Mouse (Mus musculus): ENCODE results near the gene Erich6b.

Gene Erich6b

DNA sequence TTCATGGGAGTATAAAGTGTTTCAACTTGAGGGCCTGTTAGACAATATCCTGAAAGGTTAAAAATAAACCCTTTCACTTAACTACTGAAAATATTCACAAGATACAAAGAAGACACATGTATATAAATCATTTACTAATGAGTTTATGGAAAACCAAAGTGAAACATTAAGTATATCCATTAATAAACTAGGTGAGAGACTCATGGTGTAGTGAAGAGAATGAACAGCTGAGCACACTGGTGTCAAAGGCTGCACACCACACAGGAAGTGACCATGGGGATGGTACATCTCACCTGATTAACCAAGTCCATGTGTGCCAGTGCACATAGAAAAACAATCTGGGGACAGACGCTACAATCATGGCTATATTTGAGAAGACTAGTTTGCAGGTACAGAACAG is 66.9 kb downstream of the Erich6b start:
- no peak for DNase-seq

GRCm38 (mm10) chr14:75711731-75712130 is 69.7 kb downstream of the Erich6b start:
- no peak for DNase-seq

- no peak for DNase-seq
Measured at GRCm38 (mm10) chr14:75712687-75713086, 70.6 kb downstream of the Erich6b start.

DNA sequence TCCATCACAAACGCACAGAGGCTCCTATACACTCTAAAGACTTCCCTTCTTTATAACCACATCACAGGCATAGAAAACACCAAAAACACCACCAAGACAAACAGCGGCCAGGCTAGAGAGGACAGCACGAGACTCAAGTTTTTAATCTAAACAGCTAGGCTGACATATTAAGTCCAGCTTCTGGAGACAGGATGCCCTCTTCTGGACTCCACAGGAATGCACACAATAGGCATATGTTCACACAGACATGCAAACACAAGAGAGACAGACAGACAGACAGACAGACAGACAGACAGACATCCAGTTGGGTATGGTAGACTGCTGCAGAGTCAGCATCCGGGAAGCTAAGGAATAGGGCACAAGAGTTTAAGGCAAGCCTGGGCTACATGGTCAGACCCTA is 71.6 kb downstream of the Erich6b start:
- DNase-seq = no peak

DNA sequence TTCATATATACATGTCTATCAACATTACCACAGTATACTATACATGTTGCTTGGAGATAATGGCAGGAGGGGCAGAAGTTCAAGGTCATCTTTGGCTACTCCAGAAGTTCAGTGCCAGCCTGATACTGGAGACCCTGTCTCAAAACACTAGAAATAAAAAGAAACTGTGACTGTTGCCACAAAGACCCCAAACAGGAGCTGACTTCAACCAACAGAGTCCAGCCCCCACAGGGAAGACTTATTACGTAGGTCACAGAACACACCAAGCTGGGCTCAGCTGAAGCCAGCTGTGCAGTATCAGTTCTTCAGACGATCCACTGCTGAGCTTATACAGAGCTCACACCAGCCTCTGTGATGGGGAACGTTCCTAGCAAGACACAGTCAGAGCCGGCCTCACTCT is 74.4 kb downstream of the Erich6b start:
- no peak for DNase-seq
